In genomic region chr8:117562445-117563014, GRCm38 (mm10) we compare ENCODE assay signal across 9 mouse cellular contexts.
DNase-seq lines count a peak whose midpoint lies in the region; ATAC-seq lines count a peak whose summit lies in the region.
"Had no signal": no experiment of that assay in that cellular context is flagged by ENCODE, and none has a peak within 500 bp of the region (broad histone marks: within the 10 kb centered on the region; RNA-seq: fewer than 3 reads in every experiment).

No protein-coding gene starts in this region.

- H3K4me2 ChIP-seq in intestine, embryonic 15.5 days (replicated peaks), result peak overlapping the region; percentile 51
- peak overlapping the region; percentile 36 for H3K4me2 ChIP-seq in midbrain, embryonic 14.5 days (ENCODE audit: low read length)

- H3K36me3 ChIP-seq in embryonic facial prominence, embryonic 10.5 days (replicated peaks), result no peaks in the 10 kb centered on the region
- H3K36me3 ChIP-seq in intestine, embryonic 15.5 days, result no peaks in the 10 kb centered on the region
- H3K36me3 ChIP-seq in midbrain, embryonic 14.5 days (ENCODE audit: control insufficient read depth, insufficient read depth, low read length), result no peaks in the 10 kb centered on the region

- H3K4me3 ChIP-seq in embryonic facial prominence, embryonic 10.5 days, result peak overlapping the region; percentile 45
- peak overlapping the region; percentile 2; the same call in 1 of the 2 replicates for H3K4me3 ChIP-seq in intestine, embryonic 15.5 days (replicated peaks)
- H3K4me3 ChIP-seq in midbrain, embryonic 14.5 days (replicated peaks; ENCODE audit: low read depth, low read length), result no peak overlapping the region

- H3K9me3 ChIP-seq in embryonic facial prominence, embryonic 10.5 days, result no peaks in the 10 kb centered on the region
- no peaks in the 10 kb centered on the region for H3K9me3 ChIP-seq in intestine, embryonic 15.5 days
- H3K9me3 ChIP-seq in midbrain, embryonic 14.5 days (ENCODE audit: control insufficient read depth, low read length), result no peaks in the 10 kb centered on the region

- peaks cover 11% of the 10 kb centered on the region for H3K4me1 ChIP-seq in embryonic facial prominence, embryonic 10.5 days
- H3K4me1 ChIP-seq in intestine, embryonic 15.5 days (replicated peaks), result 0 out of 2 replicates have a peak, but pooled peaks cover 4% of the 10 kb centered on the region
- H3K4me1 ChIP-seq in midbrain, embryonic 14.5 days (ENCODE audit: control insufficient read depth, insufficient read depth, low read length), result no peaks in the 10 kb centered on the region

- no peak overlapping the region for H3K27ac ChIP-seq in embryonic facial prominence, embryonic 10.5 days (replicated peaks)
- H3K27ac ChIP-seq in intestine, embryonic 15.5 days, result no peak overlapping the region
- H3K27ac ChIP-seq in midbrain, embryonic 14.5 days (replicated peaks; ENCODE audit: low read depth, low read length), result no peak overlapping the region

- no peak overlapping the region for H3K9ac ChIP-seq in intestine, embryonic 15.5 days
- H3K9ac ChIP-seq in midbrain, embryonic 14.5 days (replicated peaks; ENCODE audit: low read length), result no peak overlapping the region

- H3K27me3 ChIP-seq in embryonic facial prominence, embryonic 10.5 days (replicated peaks; ENCODE audit: low read depth, poor library complexity, severe bottlenecking), result peaks cover 14% of the 10 kb centered on the region
- H3K27me3 ChIP-seq in intestine, embryonic 15.5 days (replicated peaks), result no peaks in the 10 kb centered on the region
- H3K27me3 ChIP-seq in midbrain, embryonic 14.5 days (ENCODE audit: control insufficient read depth, insufficient read depth, low read length), result no peaks in the 10 kb centered on the region; the same call in 1 of the 2 replicates

- ATAC-seq in intestine, embryonic 15.5 days, result peak; percentile 68; the same call in 1 of the 2 replicates
- no peak for ATAC-seq in midbrain, embryonic 14.5 days (ENCODE audit: low FRiP score, low TSS enrichment)
- no peak for ATAC-seq in megakaryocyte-erythroid progenitor cell, adult 5-6 weeks (replicated peaks; ENCODE audit: low FRiP score, low TSS enrichment, poor library complexity, severe bottlenecking)

- WGBS in embryonic facial prominence, embryonic 10.5 days, result 44% methylated on average over 16 of the region's 16 CpGs
- 32% methylated on average over 16 of the region's 16 CpGs for WGBS in intestine, embryonic 15.5 days
- WGBS in midbrain, embryonic 14.5 days, result 24% methylated on average over 16 of the region's 16 CpGs

- DNase-seq in kidney, adult 9 months, result peak; percentile 13
- no peak for DNase-seq in kidney, adult 11 months
- peak; percentile 12 for DNase-seq in embryonic facial prominence, embryonic 10.5 days (ENCODE audit: low spot score)
- peak; percentile 14 for DNase-seq in midbrain, embryonic 14.5 days
- no peak for DNase-seq in left cerebral cortex, postnatal 36 days (ENCODE audit: low spot score in 2 of 2)
- DNase-seq in thymus, postnatal 36 days, result no peak
- DNase-seq: cerebellum, adult 9-11 months had no signal

- intact Hi-C loops in left cerebral cortex, postnatal 36 days (cut with DNase I), result loop anchor here (10.0 kb wide), 2 partner anchors 338 to 458 kb away; no protein-coding TSS in a partner anchor

Comparison
In these comparisons a context has a peak if more than half of its experiments do, and no peak if none do; other contexts are left out.
1. DNase-seq: peak in kidney, adult 9 months (single experiment), embryonic facial prominence, embryonic 10.5 days (single experiment) and midbrain, embryonic 14.5 days (single experiment); none in kidney, adult 11 months (single experiment), left cerebral cortex, postnatal 36 days (0 of 2) and thymus, postnatal 36 days (0 of 2).